Mouse (Mus musculus) T-helper 17 cell (primary cell): ENCODE measurements around the gene Tln2.
"Not testable (repeated sequence)": the region's sequence is repeated elsewhere in the genome, so short reads cannot be mapped to it uniquely, and the experiment has no call there.

Experiments used
- in situ Hi-C, 2 experiments: fragments of 300-600 bp; cut with MboI, MseI; formaldehyde crosslinking; loops; 1 replicate in 1 of 2; 2 replicates in 1 of 2; pipeline ENCODE4 v1.15.1; 2025; ENCODE audit warnings: high pct_unique_total_duplicates in 2 of 2

Tln2 gene

DNA sequence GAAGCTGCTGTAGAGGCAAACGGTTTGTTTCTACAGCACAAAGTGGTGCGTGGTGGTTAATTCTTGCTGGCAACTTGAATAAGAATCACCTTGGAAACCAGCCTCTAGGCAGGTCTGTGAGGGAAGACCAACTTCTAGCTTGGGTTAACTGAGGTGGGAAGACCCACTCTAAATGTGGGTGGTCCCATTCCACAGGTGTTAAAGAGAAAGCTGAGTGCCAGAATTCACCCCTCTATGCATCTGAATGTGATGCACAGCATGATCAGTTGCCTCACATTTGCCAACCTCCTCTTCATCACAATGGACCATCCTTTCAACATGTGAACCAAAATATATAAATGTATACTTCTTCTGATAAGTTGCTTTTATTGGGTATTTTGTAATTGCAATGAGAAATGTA lies 197.4 kb downstream of the Tln2 start:
- in situ Hi-C loops = no loop called here

DNA sequence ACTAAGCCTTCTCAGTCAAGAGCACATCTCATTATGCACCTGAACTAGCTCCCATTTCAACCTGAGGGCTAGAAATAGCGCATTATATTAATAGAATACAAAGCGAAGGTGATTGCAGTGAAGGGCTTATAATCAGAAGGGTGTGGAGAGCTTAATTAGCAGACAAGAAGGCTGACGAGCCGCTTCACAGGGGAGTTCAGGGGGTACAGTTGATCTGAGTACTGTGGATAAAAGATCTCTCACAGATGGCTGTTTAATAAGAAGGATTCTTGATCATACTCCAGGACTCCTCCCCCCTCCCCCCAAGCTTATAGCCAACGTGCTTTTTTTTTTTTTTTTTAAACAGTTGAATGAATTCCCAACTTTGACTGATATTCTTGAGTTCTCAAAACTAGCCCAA lies 198.0 kb downstream of the Tln2 start:
- in situ Hi-C loops = no loop called here

DNA sequence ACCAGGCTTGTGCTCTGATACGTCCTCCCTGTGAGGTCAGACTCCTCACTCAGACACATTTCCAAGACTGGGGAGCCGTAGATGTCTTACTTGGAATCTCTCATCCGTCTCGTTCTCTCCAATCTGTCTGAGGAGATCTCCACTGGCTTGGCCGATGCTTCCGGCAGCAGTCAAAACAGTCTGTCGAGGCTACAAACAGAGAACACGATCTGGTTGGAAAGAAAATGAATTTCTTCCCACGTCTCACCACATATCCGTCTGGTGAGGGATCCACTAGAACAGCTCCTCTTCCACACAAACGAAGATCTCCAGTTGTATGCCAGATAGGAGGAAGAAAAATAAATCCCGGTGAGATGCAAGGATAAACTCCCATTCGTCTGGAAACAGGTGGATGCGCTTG lies 205.1 kb downstream of the Tln2 start:
- in situ Hi-C loops = loop anchor here in 1 of 2 experiments (10.0 kb wide), 1 partner anchor 1640 kb away; no protein-coding TSS in a partner anchor

DNA sequence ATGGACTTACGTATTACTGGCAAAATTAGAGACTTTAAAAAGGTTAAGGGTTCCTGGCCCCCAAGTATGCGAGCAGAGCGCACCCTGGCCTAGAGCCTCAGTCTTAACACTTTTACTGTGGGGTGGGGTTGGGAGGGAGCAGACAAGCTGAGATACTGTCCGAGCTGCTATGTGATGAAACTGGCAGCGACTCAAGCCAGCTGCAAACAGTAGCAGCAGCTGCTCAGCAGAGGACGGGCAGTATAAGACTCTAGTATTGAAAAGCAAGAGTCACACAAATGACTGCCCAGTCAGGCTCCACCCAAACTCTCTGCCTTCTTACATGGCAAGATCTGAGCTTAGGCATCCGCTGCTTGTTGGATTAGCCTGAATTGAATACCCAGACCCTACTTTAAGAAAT lies 206.1 kb downstream of the Tln2 start:
- in situ Hi-C loops = loop anchor here in 1 of 2 experiments (10.0 kb wide), 1 partner anchor 1641 kb away; no protein-coding TSS in a partner anchor

DNA sequence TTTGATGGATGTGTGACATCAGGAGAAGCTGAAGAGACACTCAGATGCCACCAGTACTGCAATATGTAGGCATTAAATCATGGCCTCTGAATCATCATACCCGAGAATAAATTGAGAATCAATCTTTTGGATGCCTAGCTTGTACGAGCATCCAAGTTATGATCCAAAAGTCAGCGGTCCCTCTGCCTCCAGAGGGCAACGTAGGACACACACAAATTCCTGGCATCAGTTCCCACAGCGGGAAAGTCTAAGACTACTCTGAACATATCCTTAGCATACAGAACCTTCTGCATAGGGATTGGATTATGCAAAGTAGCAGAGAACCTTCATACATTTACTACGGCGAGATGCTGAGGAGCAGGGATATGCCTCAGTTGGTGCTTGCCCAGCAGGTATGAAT lies 210.5 kb downstream of the Tln2 start:
- in situ Hi-C loops = no loop called here

DNA sequence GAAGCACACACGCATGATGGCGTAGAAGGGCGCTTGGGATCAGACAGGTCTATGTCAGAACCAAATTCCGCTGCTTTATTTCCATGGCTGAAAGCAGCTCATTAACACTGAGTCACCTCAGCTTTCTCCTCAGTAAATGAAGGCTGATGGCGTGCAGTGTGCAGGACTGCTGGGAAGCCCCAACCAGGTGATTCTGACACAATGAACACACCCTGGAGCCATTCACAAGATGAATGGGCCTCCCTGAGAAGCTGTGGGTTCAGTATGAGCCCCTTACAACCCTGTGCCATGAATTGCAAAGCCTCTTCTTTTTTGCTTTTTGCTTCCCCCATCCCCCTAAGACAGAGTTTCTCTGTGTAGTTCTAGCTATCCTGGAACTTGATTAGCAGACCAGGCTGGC lies 212.3 kb downstream of the Tln2 start:
- in situ Hi-C loops = no loop called here

DNA sequence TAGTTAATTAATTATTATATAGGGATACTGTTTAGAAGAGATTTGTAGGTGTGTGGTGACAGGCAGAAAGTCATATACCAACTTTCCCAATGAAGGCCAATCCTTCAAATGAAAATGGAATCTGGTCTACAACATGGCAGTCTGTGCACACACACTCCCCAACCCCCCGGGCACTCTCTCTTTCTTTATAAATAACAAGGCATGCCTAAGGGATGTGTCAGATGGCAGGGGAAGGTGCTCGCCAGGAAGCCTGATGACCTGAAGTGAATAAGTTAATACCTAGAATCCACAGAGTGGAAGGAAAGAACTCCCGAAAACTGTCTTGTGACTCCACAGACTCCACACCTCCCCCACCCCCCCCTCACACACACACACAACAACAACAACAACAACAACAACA lies 228.2 kb downstream of the Tln2 start:
- in situ Hi-C loops = no loop called here

DNA sequence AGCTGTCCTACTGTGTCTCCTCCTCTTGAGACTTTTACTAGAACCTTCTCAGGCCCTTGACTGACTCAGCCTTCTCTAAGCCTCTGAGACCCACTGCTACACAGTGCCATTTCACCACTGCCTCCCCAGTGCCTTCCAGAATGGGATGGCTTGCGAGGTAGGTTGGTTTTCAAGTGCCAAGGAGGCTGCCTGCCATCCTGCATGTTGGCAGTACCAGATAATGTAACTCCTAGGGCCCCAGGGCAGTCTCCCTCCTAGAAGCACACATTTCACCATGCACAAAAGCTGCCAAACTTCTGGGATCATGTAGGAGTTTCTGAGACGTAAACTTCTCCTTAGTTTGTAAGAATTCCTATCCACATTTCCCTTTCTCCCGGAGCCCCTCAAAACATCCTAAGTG lies 231.1 kb downstream of the Tln2 start:
- in situ Hi-C loops = no loop called here

DNA sequence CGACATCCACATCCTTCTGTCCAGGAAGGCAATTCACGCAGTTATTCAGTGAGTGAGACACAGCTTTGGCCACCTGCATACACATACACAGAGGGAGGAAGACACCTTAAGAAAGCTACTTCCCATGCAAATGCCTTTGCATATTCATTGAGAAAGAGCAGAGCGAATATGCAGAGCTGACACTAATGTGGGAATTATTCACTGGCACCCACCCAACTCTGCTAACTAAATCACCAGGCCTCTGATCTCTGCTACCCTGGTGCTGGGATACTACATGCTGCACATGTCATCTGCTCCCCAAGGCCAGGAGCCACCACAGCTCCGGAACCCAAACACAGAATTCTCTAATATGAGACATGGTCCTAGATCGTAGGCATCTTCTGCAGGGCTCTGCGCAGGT lies 237.6 kb downstream of the Tln2 start:
- in situ Hi-C loops = no loop called here

DNA sequence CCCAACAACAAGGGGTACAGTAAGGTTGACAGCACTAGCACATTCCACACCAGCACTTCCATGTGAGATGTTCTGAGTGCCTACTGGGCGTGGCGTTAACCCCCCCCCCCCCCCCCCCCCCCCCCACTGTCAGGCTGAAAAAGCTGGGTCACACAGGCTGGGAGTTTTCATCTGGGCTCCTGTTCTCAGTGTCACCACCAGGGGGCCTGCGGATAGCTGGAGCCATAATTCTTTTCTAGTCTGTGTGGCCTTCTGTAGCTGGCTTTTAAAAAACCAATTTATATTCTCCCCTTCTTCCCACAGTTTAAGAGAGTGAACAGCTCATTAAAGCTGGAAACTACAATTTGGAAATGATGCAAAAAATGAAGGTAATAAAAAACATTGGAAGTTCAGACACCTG lies 244.1 kb downstream of the Tln2 start:
- in situ Hi-C loops = no loop called here

DNA sequence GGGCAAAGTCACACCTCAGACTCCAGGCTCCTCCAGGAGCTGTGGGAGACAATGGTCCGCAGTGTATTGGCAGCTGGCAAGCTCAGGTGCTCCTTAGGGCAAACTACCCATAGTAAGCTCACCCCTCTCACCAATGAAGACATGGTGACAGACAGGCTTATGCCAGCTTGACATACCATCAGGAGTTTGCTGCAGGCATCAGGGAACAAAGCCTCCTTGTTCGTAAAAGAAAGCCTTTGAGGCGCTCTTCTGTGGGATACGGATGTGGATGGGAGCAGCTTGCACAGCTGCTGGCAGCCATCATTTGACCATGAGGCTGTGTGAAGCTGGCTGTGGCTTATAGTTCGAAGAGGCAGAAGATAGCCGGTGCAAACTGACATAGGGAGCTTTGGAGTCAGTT lies 254.5 kb downstream of the Tln2 start:
- in situ Hi-C loops = no loop called here

DNA sequence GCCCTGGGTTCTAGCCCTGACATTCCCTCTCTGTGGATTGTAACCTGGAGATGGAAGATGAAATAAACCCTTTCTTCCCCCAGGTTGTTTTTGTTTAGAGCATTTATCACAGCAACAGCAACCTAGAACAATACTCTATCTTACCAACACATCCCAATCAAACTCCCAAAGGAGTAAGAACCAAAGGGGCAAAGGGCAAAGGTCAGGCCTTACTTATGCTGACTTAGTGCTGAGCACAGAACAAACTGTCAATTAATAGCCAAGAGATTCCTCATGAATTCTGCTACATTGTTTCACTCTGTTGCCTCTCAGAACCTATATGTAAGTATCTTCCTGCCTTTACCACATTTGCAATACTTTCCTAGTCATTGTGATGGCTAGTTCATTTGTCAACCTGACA lies 255.5 kb downstream of the Tln2 start:
- in situ Hi-C loops = no loop called here

DNA sequence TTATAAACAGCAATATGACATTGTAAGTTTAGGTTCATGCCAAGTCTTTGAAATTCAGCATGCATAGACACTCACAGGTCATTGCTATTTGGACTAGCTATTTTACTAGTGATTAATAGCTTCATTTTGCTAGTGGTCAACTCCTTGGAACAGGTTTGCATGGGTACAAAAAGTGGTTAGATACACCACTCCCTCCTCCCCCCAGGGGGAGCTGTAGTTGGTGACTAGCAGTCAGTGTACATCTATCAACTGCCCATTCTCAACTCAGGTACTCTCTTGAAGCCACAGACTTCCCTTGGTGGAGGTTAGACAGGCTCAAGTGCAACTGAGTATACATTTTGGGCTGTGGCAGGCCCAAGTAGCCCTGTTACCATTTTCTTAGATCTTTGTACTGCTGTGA lies 256.5 kb downstream of the Tln2 start:
- in situ Hi-C loops = no loop called here

DNA sequence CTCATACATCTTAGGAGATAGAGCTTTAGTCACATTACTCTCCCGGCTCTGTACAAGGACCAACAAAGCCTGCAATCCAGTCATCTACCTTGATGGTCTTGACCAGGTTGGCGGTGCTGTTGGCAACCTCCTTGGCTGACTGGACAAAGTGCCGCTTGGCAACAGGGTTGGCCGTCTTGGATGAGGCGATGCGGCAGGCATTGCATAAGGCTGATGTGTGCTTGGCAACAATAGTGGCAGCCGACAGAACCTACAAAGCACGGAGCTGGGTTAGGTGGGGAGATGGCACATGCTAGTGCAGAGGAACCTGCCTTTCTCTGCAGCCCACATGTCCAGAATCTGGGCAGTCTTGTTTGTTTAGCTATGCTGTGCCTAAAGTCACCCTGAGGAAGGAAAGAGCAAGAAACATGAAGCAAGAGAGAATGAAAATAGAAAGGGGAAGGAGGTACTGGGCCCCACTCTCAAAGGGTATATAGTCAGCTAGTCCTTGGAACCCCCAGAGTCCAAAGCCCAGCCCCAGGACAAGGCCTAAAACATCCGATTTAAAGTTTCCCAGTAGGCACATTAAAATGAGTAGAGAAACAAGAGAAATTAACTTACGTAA lies 257.0 kb downstream of the Tln2 start:
- in situ Hi-C loops = no loop called here

DNA sequence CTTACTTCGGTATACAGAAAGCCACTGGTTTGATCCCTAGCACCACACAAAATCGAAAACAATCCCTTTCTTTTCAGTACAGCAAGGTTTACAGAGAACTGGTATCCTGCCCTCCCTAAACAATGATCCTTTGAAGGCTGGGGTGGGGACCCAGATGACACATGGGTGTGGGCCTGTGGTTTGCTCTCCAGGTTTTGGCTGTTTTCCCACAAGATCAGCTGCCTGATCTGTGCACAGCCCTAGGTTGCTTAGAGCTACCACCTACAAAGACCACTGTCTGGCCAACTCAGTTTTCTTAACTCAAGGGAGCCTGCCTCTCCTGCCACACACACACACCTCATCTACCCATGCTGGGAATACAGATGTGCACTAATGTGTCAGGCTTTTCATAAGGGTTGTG lies 257.9 kb downstream of the Tln2 start:
- in situ Hi-C loops = no loop called here

DNA sequence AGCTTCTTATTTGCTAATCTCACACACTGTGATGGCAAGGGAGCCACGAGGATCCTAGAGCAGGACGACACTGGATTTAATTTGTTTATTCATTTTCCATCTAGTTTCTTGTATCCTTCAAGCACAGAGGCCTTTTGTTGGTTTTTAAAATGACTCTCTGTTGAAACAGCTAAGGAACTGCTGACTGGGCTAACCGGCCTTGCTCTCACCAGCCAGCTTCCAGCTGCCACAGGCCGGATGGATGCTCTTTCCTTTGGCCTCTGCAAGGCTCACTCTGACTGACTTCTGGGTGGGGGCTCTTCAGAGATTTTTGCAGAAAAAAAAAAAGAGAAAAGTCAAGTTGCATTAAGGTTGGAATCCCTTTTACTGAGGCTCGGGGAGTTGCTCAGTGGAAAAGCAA lies 258.7 kb downstream of the Tln2 start:
- in situ Hi-C loops = no loop called here

DNA sequence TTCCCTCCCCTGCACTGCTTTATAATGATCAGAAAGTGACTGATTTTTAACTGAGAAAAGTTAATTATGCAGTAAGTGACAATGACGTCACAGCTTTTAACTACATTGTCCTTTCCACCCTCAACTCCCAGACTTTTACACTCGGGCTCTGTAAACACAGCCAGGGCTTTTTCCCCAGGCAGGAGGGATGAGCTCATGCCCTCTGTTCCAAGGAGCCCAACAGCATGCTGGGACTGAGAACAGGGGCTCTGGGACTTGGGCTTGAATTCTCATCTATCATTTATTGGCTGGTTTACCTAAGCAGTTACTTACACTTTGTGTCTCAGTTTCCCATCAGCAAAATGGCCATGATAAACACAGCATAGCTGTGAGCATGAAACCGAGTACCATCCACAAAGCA lies 259.2 kb downstream of the Tln2 start:
- in situ Hi-C loops = no loop called here

DNA sequence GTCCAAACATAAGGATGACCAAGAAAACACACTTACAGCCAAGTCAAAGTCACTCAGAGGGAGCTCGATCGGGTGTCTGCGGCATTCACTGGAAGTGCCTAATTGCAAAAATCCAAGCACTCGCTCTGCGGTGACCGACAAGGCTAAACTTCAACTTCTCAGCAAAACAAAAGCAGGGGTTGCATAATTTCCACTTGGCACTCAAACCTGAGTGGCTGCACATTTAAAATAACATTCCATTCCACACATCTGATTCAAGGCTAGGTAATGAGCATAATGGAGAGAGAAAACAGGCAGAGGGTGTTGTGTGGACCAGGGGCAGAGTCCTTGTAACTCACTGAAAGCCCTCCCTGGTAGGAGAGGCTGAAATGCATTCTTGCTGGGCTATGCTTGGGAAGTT lies 260.3 kb downstream of the Tln2 start:
- in situ Hi-C loops = no loop called here

DNA sequence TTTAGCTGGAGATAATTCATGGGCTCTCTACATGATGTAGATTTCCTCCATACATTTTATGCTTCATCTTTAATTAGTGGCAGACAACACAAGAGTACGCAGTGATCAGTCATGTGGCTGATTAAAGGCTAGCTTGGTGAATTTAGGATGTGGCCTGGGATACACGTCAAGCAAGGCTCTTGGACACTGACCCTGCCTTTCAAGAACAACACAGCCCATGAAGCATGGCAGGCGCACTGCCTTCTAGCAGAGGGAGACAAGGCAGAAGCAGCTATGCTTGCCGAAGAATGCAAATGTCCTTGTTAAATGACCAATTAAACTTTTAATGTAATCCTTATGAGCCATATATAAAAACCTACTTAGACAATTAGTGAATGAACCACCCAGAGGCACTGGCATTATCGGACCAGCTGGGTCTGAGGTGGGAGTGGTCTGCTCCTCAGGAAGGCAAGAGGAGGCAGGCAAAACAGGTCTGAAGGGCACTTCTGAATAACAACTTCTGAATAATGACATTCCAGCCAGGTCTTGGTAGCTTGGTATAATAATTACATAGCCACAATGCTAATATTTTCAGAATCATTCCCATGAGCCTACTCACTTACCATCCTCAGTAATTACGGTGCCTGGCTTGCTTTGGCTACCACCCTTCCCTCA lies 262.1 kb downstream of the Tln2 start:
- in situ Hi-C loops = no loop called here

DNA sequence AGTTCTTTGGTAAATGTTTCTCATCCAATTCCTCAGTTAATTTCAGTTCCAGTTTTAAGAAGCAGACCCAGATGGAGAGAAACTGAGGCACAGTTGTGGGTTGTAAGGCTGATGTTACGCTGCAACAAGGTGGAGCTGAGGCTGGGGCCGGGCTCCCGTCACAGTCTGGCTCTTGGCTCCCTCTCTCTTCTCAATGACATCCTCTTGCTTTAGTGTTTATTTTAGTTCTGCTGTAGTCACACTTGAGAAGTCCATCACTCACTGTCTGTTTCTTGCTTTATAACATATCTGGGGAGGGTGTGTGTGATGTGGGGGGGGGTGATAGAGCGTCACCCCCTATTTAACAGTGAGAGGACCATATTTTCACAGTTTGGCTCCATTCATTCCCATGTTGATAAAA lies 272.0 kb downstream of the Tln2 start:
- in situ Hi-C loops = no loop called here

DNA sequence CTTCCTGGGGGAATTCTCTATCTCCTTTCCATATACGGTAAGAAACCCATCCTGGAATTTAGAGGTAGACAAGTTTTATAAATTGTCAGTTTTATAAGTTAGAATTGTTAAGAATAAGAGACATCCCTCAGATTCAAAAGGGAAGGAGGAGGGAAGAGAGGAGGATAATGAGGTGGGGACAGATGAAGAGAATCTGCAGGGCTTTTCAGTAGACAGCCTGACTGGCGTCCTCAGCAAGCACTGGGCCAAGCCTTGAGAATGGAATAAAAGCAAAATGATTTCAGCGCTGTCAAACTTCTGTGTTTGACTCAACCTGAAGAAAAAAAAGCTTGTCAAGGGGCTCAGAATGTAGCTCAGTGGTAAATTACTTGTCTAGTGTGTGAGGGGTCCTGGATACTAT lies 272.7 kb downstream of the Tln2 start:
- in situ Hi-C loops = no loop called here

DNA sequence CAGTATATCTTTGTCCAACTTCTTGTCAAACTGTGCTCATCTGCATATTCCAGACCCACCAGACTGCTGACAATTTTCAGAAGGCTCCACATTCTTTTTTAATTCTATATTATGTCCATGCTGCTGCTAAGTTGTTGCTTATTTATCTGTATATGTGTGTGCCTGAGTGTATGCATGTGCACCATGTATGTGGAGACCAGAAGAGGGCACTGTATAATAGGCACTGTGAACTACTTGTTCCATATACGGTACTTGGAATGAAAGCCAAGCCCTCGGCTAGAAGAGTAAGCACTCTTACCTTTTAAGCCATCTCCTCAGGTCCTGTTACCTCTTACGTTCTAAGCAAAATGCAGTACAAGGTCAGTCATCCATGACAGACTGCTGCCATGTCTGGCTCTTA lies 274.0 kb downstream of the Tln2 start:
- in situ Hi-C loops = no loop called here

DNA sequence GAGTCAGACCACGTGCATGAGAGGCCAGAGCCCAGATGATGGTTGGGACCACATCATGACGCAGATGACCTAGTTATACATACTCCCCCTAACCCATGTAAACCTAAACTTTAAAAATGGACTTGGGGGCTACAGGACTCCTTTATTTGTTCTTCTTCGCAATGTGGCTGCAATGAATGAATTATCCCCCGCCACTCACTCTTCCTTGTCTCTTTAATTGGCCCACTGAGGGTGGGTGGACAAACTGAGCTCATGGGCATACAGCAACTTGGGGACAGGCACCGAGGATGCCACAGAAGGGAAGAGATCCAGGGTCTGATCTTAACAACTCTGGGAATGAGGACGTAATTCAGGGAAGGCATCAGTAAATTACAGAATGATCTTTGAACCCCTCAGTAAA lies 277.7 kb downstream of the Tln2 start:
- in situ Hi-C loops = no loop called here

DNA sequence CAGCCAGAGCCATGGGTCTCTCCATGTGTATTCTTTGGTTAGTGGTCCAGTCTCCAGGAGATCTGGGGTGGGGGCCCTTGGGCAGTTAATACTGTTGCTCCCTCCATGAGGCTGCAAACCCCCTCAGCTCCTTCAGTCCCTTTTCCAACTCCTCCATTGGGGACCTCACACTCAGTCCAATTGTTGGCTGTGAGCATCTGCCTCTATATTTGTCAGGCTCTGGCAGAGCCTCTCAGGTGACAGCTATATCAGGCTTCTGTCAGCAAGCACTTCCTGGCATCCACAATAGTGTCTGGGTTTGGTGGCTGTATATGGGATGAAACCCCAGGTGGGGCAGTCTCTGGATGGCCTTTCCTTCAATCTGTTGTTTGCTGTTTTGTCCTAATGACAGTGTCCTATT lies 279.2 kb downstream of the Tln2 start:
- in situ Hi-C loops = not testable (repeated sequence)
